Mouse (Mus musculus) lung, postnatal 10 days (tissue): ENCODE measurements around the gene Cpxcr1.

Experiments
- DNase-seq: peaks from one replicate; pipeline ENCODE4 v3.0.0; 2021

The Cpxcr1 gene

DNA sequence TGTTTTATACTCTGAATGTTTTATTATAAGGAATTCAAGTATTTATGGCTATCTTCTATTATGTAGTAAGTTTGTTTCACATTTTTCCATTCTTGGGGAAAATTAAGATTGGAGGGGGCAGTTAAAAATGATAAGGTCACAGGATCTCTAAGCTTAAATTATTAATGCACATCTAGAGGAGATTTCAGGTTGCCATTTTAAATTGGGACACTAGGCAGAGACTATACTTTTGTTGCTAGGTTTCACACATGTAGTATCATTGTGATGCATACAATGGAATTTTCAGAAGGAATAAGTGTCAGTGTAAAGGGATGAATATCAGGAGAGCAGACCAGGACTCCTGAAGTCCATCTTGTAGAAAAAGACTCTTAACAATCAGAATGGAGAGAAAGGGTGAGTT, at the start of gene Cpxcr1:
Cpxcr1 (plus strand) TSS at position 301 of the 400 bp plus-strand sequence.
- no peak for DNase-seq
